Mouse (Mus musculus): ENCODE data around the gene Pdik1l. TPM values are rescaled to one million over a fixed set of nuclear protein-coding genes. Genes with fewer than 3 reads are reported as not detected.

Pdik1l gene
- total RNA-seq, 2 experiments from 2014 or later: 11.8 to 12.2 TPM

GRCm38 (mm10) chr4:134237582-134238278 lies 50.0 kb downstream of the Pdik1l start:
- DNase-seq: no peak

- no peak for DNase-seq
Measured at GRCm38 (mm10) chr4:134234876-134235275, 52.8 kb downstream of the Pdik1l start.

GRCm38 (mm10) chr4:134230431-134230830 lies 57.3 kb downstream of the Pdik1l start:
- DNase-seq: no peak

- DNase-seq: no peak
Measured at GRCm38 (mm10) chr4:134227194-134227593, 60.5 kb downstream of the Pdik1l start, which contains the start of gene Catsper4. TSS of gene Catsper4 (minus strand) at chr4:134227383.

Other genes starting within 250 kb of the Pdik1l start
- gene Zfp683, start 234.1 kb downstream of the Pdik1l start, total RNA-seq (2021): not detected
- gene Crybg2, start 227.1 kb downstream of the Pdik1l start, total RNA-seq (2021): not detected
- 1 to 10 TPM; 4.3 to 5.6 TPM for gene Cd52, start 192.8 kb downstream of the Pdik1l start, total RNA-seq (2021)
- gene Ubxn11, start 185.3 kb downstream of the Pdik1l start, total RNA-seq (2021): 1 to 10 TPM; 1.2 to 2.0 TPM
- 10 to 100 TPM; 70.4 to 72.6 TPM for gene Sh3bgrl3, start 159.1 kb downstream of the Pdik1l start, total RNA-seq (2021)
- 10 to 100 TPM; 34.5 to 38.7 TPM for gene Cep85, start 100.8 kb downstream of the Pdik1l start, total RNA-seq (2021)
- gene Gm7534, start 84.9 kb downstream of the Pdik1l start, total RNA-seq (2021): not detected
- not detected for gene Catsper4, start 60.5 kb downstream of the Pdik1l start, total RNA-seq (2021)
- gene Cnksr1, start 49.5 kb downstream of the Pdik1l start, total RNA-seq (2021): 1 to 10 TPM; 1.6 to 2.0 TPM
- not detected for gene E130218I03Rik, start 44.2 kb downstream of the Pdik1l start, total RNA-seq (2021)
- 1 to 10 TPM; 5.8 TPM for gene Zfp593, start 42.3 kb downstream of the Pdik1l start, total RNA-seq (2021)
- not detected for gene Gm30191, start 41.0 kb downstream of the Pdik1l start, total RNA-seq (2021)
- gene Grrp1, start 33.8 kb downstream of the Pdik1l start, total RNA-seq (2021): 10 to 100 TPM in 1 of 2 experiments, 1 to 10 TPM in 1; 8.9 to 10.3 TPM
- 100 to 1,000 TPM; 199 to 226 TPM for gene Trim63, start 27.2 kb upstream of the Pdik1l start, total RNA-seq (2021)
- gene Slc30a2, start 55.3 kb upstream of the Pdik1l start, total RNA-seq (2021): under 1 TPM; 0.29 to 0.61 TPM
- gene Extl1, start 96.0 kb upstream of the Pdik1l start, total RNA-seq (2021): 1 to 10 TPM; 2.7 to 2.9 TPM
- 1 to 10 TPM; 8.6 to 8.9 TPM for gene Pafah2, start 108.4 kb upstream of the Pdik1l start, total RNA-seq (2021)
- gene Stmn1, start 180.4 kb upstream of the Pdik1l start, total RNA-seq (2021): 100 to 1,000 TPM; 312 to 327 TPM
- gene Paqr7, start 208.8 kb upstream of the Pdik1l start, total RNA-seq (2021): 1 to 10 TPM; 8.2 to 9.0 TPM
- 1 to 10 TPM; 2.9 to 3.6 TPM for gene Aunip, start 223.1 kb upstream of the Pdik1l start, total RNA-seq (2021)
- 100 to 1,000 TPM; 145 to 150 TPM for gene Mtfr1l, start 247.5 kb upstream of the Pdik1l start, total RNA-seq (2021)

All from heart, postnatal 4 days (tissue).